9 mouse cellular contexts compared by ENCODE assay signal in genomic region chr17:29034264-29034663, GRCm38 (mm10). TPM values are rescaled to one million over a fixed set of nuclear protein-coding genes. Genes with fewer than 3 reads are reported as not detected.
DNase-seq lines count a peak whose midpoint lies in the region; TF ChIP-seq lines count a peak whose summit lies in the region.
"Had no signal": no experiment of that assay in that cellular context is flagged by ENCODE, and none has a peak within 500 bp of the region (broad histone marks: within the 10 kb centered on the region; RNA-seq: fewer than 3 reads in every experiment).

No protein-coding gene starts in this region.

- H3K4me1 ChIP-seq in liver, adult 2 months (ENCODE audit: control insufficient read depth, insufficient read depth, low read length), result peaks cover 10% of the 10 kb centered on the region
- peaks cover 5% of the 10 kb centered on the region; the same call in 1 of the 2 replicates for H3K4me1 ChIP-seq in cortical plate, adult 2 months (ENCODE audit: control insufficient read depth, insufficient read depth, low read length)

- peak overlapping the region; percentile 94 for H3K4me2 ChIP-seq in myocyte (ENCODE audit: low read depth)

- peaks cover 23% of the 10 kb centered on the region; the same call in 1 of the 2 replicates for H3K79me2 ChIP-seq in liver, adult 2 months (ENCODE audit: control insufficient read depth, insufficient read depth, low read length)
- peaks cover 69% of the 10 kb centered on the region for H3K79me2 ChIP-seq in myocyte (ENCODE audit: control insufficient read depth, insufficient read depth)

- no peak for TF ChIP-seq POLR2A in liver, adult 2 months (IDR thresholded peaks at IDR 0.05; ENCODE audit: extremely low read depth, insufficient read depth, low read length)
- TF ChIP-seq POLR2A in cortical plate, adult 2 months (IDR thresholded peaks at IDR 0.05; ENCODE audit: extremely low read depth, insufficient read depth, low read length), result no peak
- no peak for TF ChIP-seq POLR2A in myocyte (IDR thresholded peaks at IDR 0.05; ENCODE audit: insufficient read length, low read depth)

- H3K4me3 ChIP-seq in liver, adult 2 months (ENCODE audit: insufficient read depth, low read depth, low read length), result peak overlapping the region; percentile 93
- peak overlapping the region; percentile 89; the same call in 1 of the 2 replicates for H3K4me3 ChIP-seq in cortical plate, adult 2 months (ENCODE audit: insufficient read depth, low read length)
- peak overlapping the region; percentile 91 for H3K4me3 ChIP-seq in myocyte

- DNase-seq in liver, adult 2 months (ENCODE audit: extremely low read depth, low read depth, low spot score), result no peak
- DNase-seq in liver, result no peak
- peak; percentile 63 for DNase-seq in induced T-regulatory cell, adult 2 months (ENCODE audit: low read depth)
- DNase-seq in thymus, postnatal 0 days (ENCODE audit: low spot score), result no peak
- DNase-seq in cerebellum, adult 9-10 months, result no peak
- no peak for DNase-seq in urinary bladder, adult 2 months (ENCODE audit: low spot score)
- DNase-seq: right cerebral cortex, adult 18-20 months had no signal

- no peaks in the 10 kb centered on the region for H3K27me3 ChIP-seq in liver, adult 2 months (ENCODE audit: control insufficient read depth, insufficient read depth, low read length)
- H3K27me3 ChIP-seq in myocyte (ENCODE audit: control insufficient read depth, insufficient read depth, insufficient read length), result no peaks in the 10 kb centered on the region

- peak overlapping the region; percentile 42; the same call in 1 of the 2 replicates for H3K9ac ChIP-seq in liver, adult 2 months (ENCODE audit: low read depth, low read length)

- H3K27ac ChIP-seq in liver, adult 2 months (replicated peaks; ENCODE audit: insufficient read depth, low read depth, low read length), result no peak overlapping the region; the same call in 1 of the 2 replicates
- no peak overlapping the region for H3K27ac ChIP-seq in cortical plate, adult 2 months (ENCODE audit: insufficient read depth, low read length)

- peaks cover 28% of the 10 kb centered on the region for H3K36me3 ChIP-seq in liver, adult 2 months (ENCODE audit: control insufficient read depth, insufficient read depth, low read length)
- H3K36me3 ChIP-seq in myocyte (ENCODE audit: control insufficient read depth, insufficient read depth), result peaks cover 40% of the 10 kb centered on the region

- H3ac ChIP-seq in myocyte (ENCODE audit: control insufficient read depth, insufficient read length), result peak overlapping the region; percentile 33

- TF ChIP-seq CTCF in liver, adult 2 months (IDR thresholded peaks at IDR 0.05; ENCODE audit: low read depth, low read length), result no peak
- TF ChIP-seq CTCF in cortical plate, adult 2 months (IDR thresholded peaks at IDR 0.05; ENCODE audit: extremely low read depth, insufficient read depth, low read length), result no peak

TF ChIP-seq in myocyte, 11 proteins besides CTCF, POLR2A, EP300 and RAD21:
- TF ChIP-seq E2F4 (IDR thresholded peaks at IDR 0.05; ENCODE audit: insufficient read depth) (no peak), REST (IDR thresholded peaks at IDR 0.05; ENCODE audit: insufficient read depth, insufficient read length) (no peak), MYOD1 (IDR thresholded peaks at IDR 0.05; ENCODE audit: control insufficient read depth in 1 of 3, insufficient read length in 2 of 3, low read depth in 2 of 3) (peak; percentile 36 to 65 (median 61)), TCF12 (IDR thresholded peaks at IDR 0.05; ENCODE audit: insufficient read depth, poor library complexity, severe bottlenecking) (no peak), USF1 (IDR thresholded peaks at IDR 0.05; ENCODE audit: low read depth) (no peak), CEBPB (IDR thresholded peaks at IDR 0.05; ENCODE audit: insufficient read depth, poor library complexity, severe bottlenecking) (no peak), MAX (IDR thresholded peaks at IDR 0.05; ENCODE audit: low read depth) (no peak), POLR2AphosphoS2 (IDR thresholded peaks at IDR 0.05; ENCODE audit: insufficient read length, low read depth) (no peak), MYOG (IDR thresholded peaks at IDR 0.05; ENCODE audit: control insufficient read depth in 1 of 3, insufficient read depth in 1 of 3, insufficient read length in 2 of 3, low read depth in 2 of 3) (peak in 1 of 3 experiments; percentile 14), TCF3 (IDR thresholded peaks at IDR 0.05; ENCODE audit: insufficient read length, low read depth) (no peak), SRF (IDR thresholded peaks at IDR 0.05; ENCODE audit: control insufficient read depth, insufficient read length, low read depth) (no peak)

RNA-seq across cellular contexts. Expression of gene Srsf3, which starts 1.8 kb away (rescaled TPM):
- total RNA-seq in liver, adult 2 months (2014; rRNA removed), result 41.4 and 47.3 TPM in 2 replicates
- polyA plus RNA-seq in liver, adult 2 months (2012; rRNA removed), result 26.6 and 40.1 TPM in 2 replicates
- 107 and 110 TPM in 2 replicates for polyA plus RNA-seq in cortical plate, adult 2 months (2012; rRNA removed)
- 98.2 TPM for polyA plus RNA-seq in myocyte (2012; fragmentation: generic; extraction: Trizol)
- polyA plus RNA-seq in thymus, postnatal 0 days (2015; fragmentation: Nextera tagmentation; extraction: Ambion mirVana), result 723 and 729 TPM in 2 replicates
- 139 and 169 TPM in 2 replicates for polyA plus RNA-seq in urinary bladder, adult 2 months (2012; rRNA removed)

RNA-seq across cellular contexts. Expression of gene Stk38, which starts 26.5 kb away (rescaled TPM):
- total RNA-seq in liver, adult 2 months (2014; rRNA removed), result 45.8 and 52.2 TPM in 2 replicates
- 52.0 and 54.4 TPM in 2 replicates for polyA plus RNA-seq in liver, adult 2 months (2012; rRNA removed)
- polyA plus RNA-seq in cortical plate, adult 2 months (2012; rRNA removed), result 62.0 and 69.6 TPM in 2 replicates
- 28.3 TPM for polyA plus RNA-seq in myocyte (2012; fragmentation: generic; extraction: Trizol)
- polyA plus RNA-seq in thymus, postnatal 0 days (2015; fragmentation: Nextera tagmentation; extraction: Ambion mirVana), result 95.4 and 121 TPM in 2 replicates
- 81.3 and 97.5 TPM in 2 replicates for polyA plus RNA-seq in urinary bladder, adult 2 months (2012; rRNA removed)

RNA-seq across cellular contexts. Expression of gene Cdkn1a, which starts 56.5 kb away (rescaled TPM):
- 0.37 and 0.60 TPM in 2 replicates for total RNA-seq in liver, adult 2 months (2014; rRNA removed)
- polyA plus RNA-seq in liver, adult 2 months (2012; rRNA removed), result 6.9 and 9.3 TPM in 2 replicates
- 15.5 and 17.7 TPM in 2 replicates for polyA plus RNA-seq in cortical plate, adult 2 months (2012; rRNA removed)
- polyA plus RNA-seq in myocyte (2012; fragmentation: generic; extraction: Trizol), result 2,069 TPM
- polyA plus RNA-seq in thymus, postnatal 0 days (2015; fragmentation: Nextera tagmentation; extraction: Ambion mirVana), result 39.3 and 39.7 TPM in 2 replicates
- polyA plus RNA-seq in urinary bladder, adult 2 months (2012; rRNA removed), result 39.8 and 42.3 TPM in 2 replicates

Comparison
In these comparisons a context has a peak if more than half of its experiments do, and no peak if none do; other contexts are left out.
1. RNA of gene Cdkn1a, which starts 56.5 kb away (polyA plus RNA-seq): 2,069 TPM in myocyte (single experiment); 39.8 to 42.3 TPM in urinary bladder, adult 2 months, 39.3 to 39.7 TPM in thymus, postnatal 0 days, 15.5 to 17.7 TPM in cortical plate, adult 2 months and 6.9 to 9.3 TPM in liver, adult 2 months; every median in the first group is over 10 times any median in the second.
2. Peak in every context shown above with its lines, with median percentiles within 50 percentile points of each other: H3K4me3 ChIP-seq.